Mouse (Mus musculus): ENCODE data around the gene Gbx2.

GRCm38 (mm10) chr1:89895801-89896200, 35.2 kb downstream of the Gbx2 start:
- TF ChIP-seq CTCF (conservative IDR thresholded peaks at IDR 0.05; ENCODE audit: low read length) (no peak), POU5F1 (IDR thresholded peaks at IDR 0.05; ENCODE audit: borderline replicate concordance, low read length) (no peak), NANOG (IDR thresholded peaks at IDR 0.05; ENCODE audit: borderline replicate concordance, low read length) (no peak)

All from E14TG2a.4 (cell line).